Mouse (Mus musculus) spleen, adult 2 months (tissue): ENCODE results near the gene Nek4. TPM values are rescaled to one million over a fixed set of nuclear protein-coding genes. Genes with fewer than 3 reads are reported as not detected.
A peak's percentile ranks its signal among the peaks of the same experiment; 100 is the strongest.

Experiments
- DNase-seq, 2 experiments: peaks; one replicate each; pipeline versions ENCODE4 v3.0.0 to v3.0.0-alpha.2; 2012 to 2021; ENCODE audit warnings: low spot score in 2 of 2, low read depth in 1 of 2
- H3K27ac ChIP-seq: fragments of 200-500 bp; 2 replicates; pipeline ENCODE4 v1.5.1; 2012; ENCODE audit warnings: low read length, inconsistent platforms; ENCODE audit not compliant: insufficient read depth
- H3K27me3 ChIP-seq: fragments of 200-500 bp; 2 replicates; pipeline ENCODE4 v1.6.1; 2012; ENCODE audit warnings: mild to moderate bottlenecking, moderate library complexity, low read length, inconsistent platforms; ENCODE audit not compliant: control insufficient read depth, insufficient read depth
- H3K36me3 ChIP-seq: fragments of 200-500 bp; 2 replicates; pipeline ENCODE4 v1.6.1; 2012; ENCODE audit warnings: mild to moderate bottlenecking, low read length, inconsistent platforms; ENCODE audit not compliant: control insufficient read depth, insufficient read depth
- H3K4me1 ChIP-seq: fragments of 200-500 bp; 2 replicates; pipeline ENCODE4 v1.6.1; 2011; ENCODE audit warnings: inconsistent platforms; ENCODE audit not compliant: control insufficient read depth, insufficient read depth, insufficient read length
- H3K4me3 ChIP-seq: fragments of 200-500 bp; 2 replicates; pipeline ENCODE4 v1.5.1; 2011; ENCODE audit warnings: mild to moderate bottlenecking, inconsistent platforms; ENCODE audit not compliant: insufficient read depth, insufficient read length; ENCODE audit errors: extremely low read depth
- CTCF ChIP-seq: fragments of 200-500 bp; IDR thresholded peaks from 2 replicates; pipeline ENCODE4 v1.5.1; 2011; ENCODE audit warnings: mild to moderate bottlenecking, inconsistent platforms; ENCODE audit not compliant: insufficient read depth, insufficient read length, insufficient replicate concordance; ENCODE audit errors: extremely low read depth
- POLR2A ChIP-seq: fragments of 200-500 bp; IDR thresholded peaks from 2 replicates; pipeline ENCODE4 v1.6.1; 2011; ENCODE audit warnings: low read depth, low read length, inconsistent platforms
- WGBS: fragments of 180-500 bp; shearing (Covaris S2); methylation state at CpG from one replicate; pipeline ENCODE4 v1.1.7; 2018; 5-methylcytosine and 5-hydroxymethylcytosine counted together
- polyA plus RNA-seq: library from polyadenylated mRNA; depleted of rRNA; stranded (reverse); fragments of >200 nt; gene quantifications from 2 replicates; pipeline ENCODE4 v1.2.3, GENCODE M21; 2012

Nek4 gene
- polyA plus RNA-seq, 1 experiment, result 2.0 TPM

DNA sequence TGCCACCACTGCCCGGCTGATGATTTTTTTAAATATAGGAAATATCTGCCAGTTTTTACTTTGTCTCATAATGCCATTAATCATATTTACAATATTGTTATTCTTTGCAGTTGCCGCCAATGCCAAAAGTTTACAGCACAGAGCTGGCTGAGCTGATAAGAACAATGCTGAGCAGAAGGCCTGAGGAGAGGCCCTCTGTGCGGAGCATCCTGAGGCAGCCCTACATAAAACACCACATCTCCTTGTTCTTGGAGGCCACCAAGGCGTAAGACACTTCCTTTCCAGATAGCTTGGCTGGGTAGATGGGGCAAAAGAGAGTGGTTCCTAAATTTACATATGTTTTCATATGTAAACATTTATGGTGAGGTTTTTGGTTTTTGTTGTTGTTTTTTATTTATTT, 7.9 kb downstream of the Nek4 start:
- DNase-seq, result no peak
- no peaks in the 10 kb centered on the region; the same call in 1 of the 2 replicates for H3K36me3 ChIP-seq
- no peaks in the 10 kb centered on the region for H3K4me1 ChIP-seq
- H3K27ac ChIP-seq, result no peak overlapping the region
- H3K27me3 ChIP-seq, result no peaks in the 10 kb centered on the region
- no peak overlapping the region for H3K4me3 ChIP-seq
- 81% methylated on average over 4 of the region's 4 CpGs for WGBS
- TF ChIP-seq POLR2A (no peak), CTCF (no peak)

DNA sequence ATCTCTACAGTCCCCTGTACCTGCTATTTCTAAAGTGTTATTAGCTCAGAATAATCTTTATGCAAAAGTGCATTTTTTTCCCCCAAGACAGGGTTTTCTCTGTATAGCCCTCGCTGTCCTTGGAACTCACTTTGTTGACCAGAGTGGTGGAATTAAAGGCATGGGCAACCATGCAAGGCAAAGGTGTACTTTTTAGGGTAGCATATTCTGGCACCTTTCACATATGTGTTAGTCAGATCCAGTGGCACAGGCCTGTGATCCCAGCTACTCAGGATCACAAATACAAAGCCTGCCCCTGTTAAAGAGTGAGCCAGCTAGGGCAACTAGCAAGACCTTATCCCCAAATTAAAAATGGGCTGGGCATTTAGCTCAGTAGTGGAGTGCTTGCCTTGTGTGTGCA, 9.2 kb downstream of the Nek4 start:
- Histone ChIP-seq H3K4me1 (no peaks in the 10 kb centered on the region), H3K27me3 (no peaks in the 10 kb centered on the region), H3K36me3 (no peaks in the 10 kb centered on the region; the same call in 1 of the 2 replicates), H3K27ac (no peak overlapping the region), H3K4me3 (no peak overlapping the region)
- TF ChIP-seq POLR2A, result no peak
- TF ChIP-seq CTCF, result no peak
- 95% methylated on average over 1 of the region's 1 CpGs for WGBS
- no peak for DNase-seq

DNA sequence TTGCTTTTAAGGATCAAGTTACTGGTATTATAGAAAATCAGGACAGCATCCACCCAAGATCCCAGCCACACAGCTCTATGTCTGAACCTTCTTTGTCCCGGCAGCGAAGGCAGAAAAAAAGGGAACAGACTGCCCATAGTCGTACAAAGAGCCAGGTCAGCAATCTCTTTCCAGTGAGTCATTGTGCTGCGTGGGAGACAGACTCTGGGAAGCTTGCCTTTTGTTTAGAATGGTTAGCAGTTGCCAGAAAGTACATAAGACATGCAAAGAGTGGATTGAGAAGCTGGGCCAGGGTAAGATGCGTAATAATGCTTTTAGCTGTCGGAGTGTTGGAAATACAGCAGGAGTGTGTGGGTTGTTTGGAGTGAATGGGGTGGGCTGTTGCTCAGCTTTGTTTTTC, 23.0 kb downstream of the Nek4 start:
- DNase-seq, result no peak
- TF ChIP-seq POLR2A (no peak), CTCF (no peak)
- no peaks in the 10 kb centered on the region for H3K4me1 ChIP-seq
- H3K36me3 ChIP-seq, result 0 out of 2 replicates have a peak, but pooled peaks cover 3% of the 10 kb centered on the region
- no peaks in the 10 kb centered on the region for H3K27me3 ChIP-seq
- H3K27ac ChIP-seq, result no peak overlapping the region
- WGBS, result 83% methylated on average over 6 of the region's 6 CpGs
- no peak overlapping the region for H3K4me3 ChIP-seq

GRCm38 (mm10) chr14:30976222-30976621, 25.0 kb downstream of the Nek4 start:
- Histone ChIP-seq H3K27me3 (no peaks in the 10 kb centered on the region), H3K4me3 (no peak overlapping the region), H3K27ac (no peak overlapping the region), H3K36me3 (0 out of 2 replicates have a peak, but pooled peaks cover 3% of the 10 kb centered on the region), H3K4me1 (no peaks in the 10 kb centered on the region)
- no peak for DNase-seq
- TF ChIP-seq POLR2A (no peak), CTCF (no peak)
- WGBS, result 92% methylated on average over 3 of the region's 3 CpGs

- TF ChIP-seq CTCF (no peak), POLR2A (no peak)
- no peak for DNase-seq
Observed at GRCm38 (mm10) chr14:30996417-30996816, 45.2 kb downstream of the Nek4 start.

GRCm38 (mm10) chr14:31000356-31000755, 49.2 kb downstream of the Nek4 start:
- 52% methylated on average over 10 of the region's 10 CpGs for WGBS
- H3K36me3 ChIP-seq, result 0 out of 2 replicates have a peak, but pooled peaks cover 1% of the 10 kb centered on the region
- DNase-seq, result no peak
- no peak overlapping the region for H3K27ac ChIP-seq
- H3K4me1 ChIP-seq, result peaks cover 2% of the 10 kb centered on the region; the same call in 1 of the 2 replicates
- H3K27me3 ChIP-seq, result no peaks in the 10 kb centered on the region
- TF ChIP-seq POLR2A, result no peak
- no peak overlapping the region for H3K4me3 ChIP-seq

More at GRCm38 (mm10) chr14:30996417-30996816, 45.2 kb downstream of the Nek4 start:
- Histone ChIP-seq H3K27me3 (no peaks in the 10 kb centered on the region), H3K27ac (no peak overlapping the region), H3K36me3 (0 out of 2 replicates have a peak, but pooled peaks cover 1% of the 10 kb centered on the region), H3K4me3 (no peak overlapping the region), H3K4me1 (peaks cover 2% of the 10 kb centered on the region; the same call in 1 of the 2 replicates)

- Histone ChIP-seq H3K4me3 (peak overlapping the region; percentile 93), H3K27ac (peak overlapping the region; percentile 61), H3K27me3 (no peaks in the 10 kb centered on the region), H3K36me3 (0 out of 2 replicates have a peak, but pooled peaks cover 1% of the 10 kb centered on the region), H3K4me1 (peaks cover 2% of the 10 kb centered on the region; the same call in 1 of the 2 replicates)
- DNase-seq, result no peak
- no peak; the same call in 1 of the 2 replicates for TF ChIP-seq POLR2A
- no peak for TF ChIP-seq CTCF
- WGBS, result under 1% methylated on average over 21 of the region's 21 CpGs
Observed at GRCm38 (mm10) chr14:31000816-31001306, 49.7 kb downstream of the Nek4 start.
